Mouse (Mus musculus): Measurements from ENCODE around the gene Tmem211.

Tmem211 gene

DNA sequence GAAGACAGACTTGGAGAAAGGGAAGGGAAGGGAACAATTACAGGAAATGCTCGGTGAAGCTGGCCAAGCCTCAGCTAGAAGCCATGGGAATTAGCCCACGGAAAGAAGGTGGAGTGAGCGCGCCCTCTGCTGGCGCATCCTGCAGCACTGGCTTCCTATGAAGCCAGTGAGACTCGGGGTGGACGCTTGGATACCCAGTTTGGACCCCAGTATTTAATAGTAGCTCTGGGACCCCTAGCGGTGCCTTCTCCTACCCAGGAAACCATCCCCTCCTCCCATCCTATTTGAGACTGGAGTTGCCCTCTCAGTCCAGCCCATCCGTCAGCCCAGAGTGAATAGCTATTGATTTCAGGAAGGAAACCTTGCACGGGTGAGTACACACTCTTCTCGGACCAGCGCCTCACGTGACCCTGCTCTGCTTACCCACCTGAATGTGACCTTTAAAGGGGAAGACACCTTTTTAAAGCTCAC is at the start of gene Tmem211:
Gene Tmem211, plus strand, starts transcription at position 278 of the 471 bp plus-strand sequence.
- peak; percentile 73 to 88 for DNase-seq (ENCODE audit: low spot score in 2 of 2)

- no peak for DNase-seq (ENCODE audit: low spot score in 2 of 2)
Measured at GRCm38 (mm10) chr5:113179451-113179842, 47.3 kb upstream of the Tmem211 start.

GRCm38 (mm10) chr5:113179843-113180682 is 46.6 kb upstream of the Tmem211 start:
- DNase-seq (ENCODE audit: low spot score in 2 of 2) = peak; percentile 86 to 93

DNA sequence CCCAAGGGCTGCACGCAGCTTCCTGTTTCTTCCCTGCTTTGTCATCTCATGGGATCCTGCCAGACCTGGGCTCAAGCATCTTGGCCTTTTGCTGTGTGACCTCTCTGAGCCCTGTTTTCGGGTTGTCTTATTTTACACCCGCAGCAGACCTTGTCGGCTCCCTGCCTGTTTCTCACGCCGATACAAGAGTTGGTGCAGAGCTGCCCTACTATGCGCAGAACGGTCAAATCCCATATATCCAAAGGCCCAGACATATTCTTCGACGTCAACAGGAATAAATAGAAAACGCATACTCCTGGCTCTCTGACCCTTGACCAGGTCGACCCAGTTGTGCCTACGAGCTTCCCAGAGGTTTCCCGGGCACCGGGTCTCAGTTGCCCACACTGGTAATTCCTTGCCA is 46.0 kb upstream of the Tmem211 start:
- no peak for DNase-seq (ENCODE audit: low spot score in 2 of 2)

GRCm38 (mm10) chr5:113181441-113181840 is 45.3 kb upstream of the Tmem211 start:
- no peak for DNase-seq (ENCODE audit: low spot score in 2 of 2)

DNA sequence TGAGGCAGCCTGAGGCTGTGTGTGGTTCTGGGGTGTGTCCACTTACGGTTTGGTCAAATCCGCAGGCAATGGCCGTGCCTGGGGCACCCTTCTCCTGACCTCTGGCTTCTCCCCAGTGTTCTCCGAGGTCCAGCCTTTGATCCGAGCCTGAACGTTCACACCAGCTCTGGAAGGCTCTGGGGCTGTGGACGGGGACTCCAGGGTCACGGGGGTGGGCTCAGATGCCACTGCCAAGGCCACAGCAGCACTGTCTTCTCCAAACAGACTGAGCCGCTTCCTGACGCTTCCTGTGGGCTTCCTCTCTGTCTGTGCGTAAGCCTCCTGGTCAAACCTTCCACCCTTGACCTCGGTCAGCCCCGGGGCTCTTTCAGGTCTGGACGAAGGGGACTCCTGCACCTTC is 36.2 kb upstream of the Tmem211 start:
- no peak for DNase-seq (ENCODE audit: low spot score in 2 of 2)

DNA sequence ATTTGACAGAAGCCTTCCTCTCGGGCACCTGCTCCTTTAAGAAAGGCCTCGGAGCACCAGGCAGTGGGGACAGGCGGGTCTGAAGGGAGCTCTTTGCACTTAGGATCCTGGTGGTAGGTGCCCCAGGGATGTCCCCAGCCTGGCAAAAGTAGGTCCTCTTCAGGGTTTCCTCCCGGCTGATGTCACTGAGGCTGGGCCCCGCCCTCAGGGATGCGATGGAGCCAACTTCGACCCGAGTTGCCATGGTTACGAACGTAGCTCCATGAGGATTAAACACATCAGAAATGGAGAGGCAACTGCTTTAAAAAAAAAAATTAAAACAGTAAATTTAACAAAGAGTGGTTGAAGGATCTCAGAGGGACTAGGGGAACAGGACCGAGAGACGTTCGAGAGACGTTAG is 34.8 kb upstream of the Tmem211 start:
- no peak for DNase-seq (ENCODE audit: low spot score in 2 of 2)

- no peak for DNase-seq (ENCODE audit: low spot score in 2 of 2)
Measured at GRCm38 (mm10) chr5:113193762-113194161, 32.9 kb upstream of the Tmem211 start.

- DNase-seq (ENCODE audit: low spot score in 2 of 2) = no peak
Measured at GRCm38 (mm10) chr5:113195451-113195850, 31.3 kb upstream of the Tmem211 start.

DNA sequence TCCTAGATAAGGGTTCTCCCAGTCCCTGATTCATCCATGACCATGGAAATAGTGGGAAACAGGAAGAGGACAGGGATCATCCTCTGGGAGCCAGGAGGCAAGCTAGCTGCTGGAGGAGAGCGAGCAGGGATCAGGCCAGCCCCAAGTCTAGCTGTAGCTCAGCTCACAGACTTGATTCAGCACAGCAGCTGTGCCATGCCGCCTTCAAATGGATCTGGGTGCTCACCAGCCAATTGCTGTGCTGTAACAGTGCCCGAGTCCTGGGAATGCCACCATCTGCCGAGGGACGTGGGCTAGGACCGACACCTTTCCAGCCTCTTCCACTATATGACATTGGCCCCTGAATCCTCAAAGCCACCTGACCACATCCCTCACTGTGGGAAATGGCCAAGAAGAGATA is 30.8 kb upstream of the Tmem211 start:
- no peak for DNase-seq (ENCODE audit: low spot score in 2 of 2)

DNA sequence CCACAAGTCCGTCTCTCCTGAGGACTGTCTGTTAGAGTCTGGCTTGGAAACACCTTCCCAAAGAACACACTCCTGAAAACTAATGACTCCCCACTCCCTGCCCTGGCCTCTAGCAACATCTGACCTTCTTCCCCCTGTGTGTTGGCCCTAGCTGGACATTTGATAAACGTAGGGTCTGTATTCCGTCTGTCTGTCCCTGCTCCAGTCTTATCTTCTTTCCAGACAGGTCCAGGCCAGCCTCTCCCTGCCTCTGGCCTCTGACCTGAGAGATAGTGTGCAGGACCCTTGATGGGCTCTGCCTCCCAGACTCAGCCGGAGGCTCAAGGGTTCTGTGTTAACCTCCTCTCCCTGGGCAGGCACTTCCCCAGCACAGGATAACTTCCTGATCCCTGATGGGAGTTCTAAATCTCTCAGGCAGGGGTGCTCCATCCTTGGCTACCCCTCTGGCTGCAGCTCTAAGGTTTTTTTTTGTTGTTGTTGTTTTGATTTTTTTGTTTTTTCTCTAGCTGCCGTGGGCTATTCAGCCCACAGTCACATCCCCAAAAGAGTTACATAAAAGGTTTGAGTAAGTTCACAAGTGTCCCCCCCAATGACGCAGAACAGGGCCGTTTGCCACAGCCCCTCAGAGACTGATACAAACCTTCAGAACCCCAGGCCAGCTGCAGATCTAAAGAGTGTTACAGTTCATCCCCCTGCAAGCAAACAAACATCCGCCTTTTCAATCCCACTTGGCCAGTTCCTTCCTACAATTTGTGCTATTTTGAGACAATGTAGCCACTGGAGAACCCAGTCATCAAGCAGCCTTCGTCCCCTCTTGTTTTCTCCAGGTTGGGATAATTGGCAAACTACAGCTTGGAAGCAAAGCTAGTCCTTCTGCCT is 29.6 kb upstream of the Tmem211 start:
- DNase-seq (ENCODE audit: low spot score in 2 of 2) = no peak

DNA sequence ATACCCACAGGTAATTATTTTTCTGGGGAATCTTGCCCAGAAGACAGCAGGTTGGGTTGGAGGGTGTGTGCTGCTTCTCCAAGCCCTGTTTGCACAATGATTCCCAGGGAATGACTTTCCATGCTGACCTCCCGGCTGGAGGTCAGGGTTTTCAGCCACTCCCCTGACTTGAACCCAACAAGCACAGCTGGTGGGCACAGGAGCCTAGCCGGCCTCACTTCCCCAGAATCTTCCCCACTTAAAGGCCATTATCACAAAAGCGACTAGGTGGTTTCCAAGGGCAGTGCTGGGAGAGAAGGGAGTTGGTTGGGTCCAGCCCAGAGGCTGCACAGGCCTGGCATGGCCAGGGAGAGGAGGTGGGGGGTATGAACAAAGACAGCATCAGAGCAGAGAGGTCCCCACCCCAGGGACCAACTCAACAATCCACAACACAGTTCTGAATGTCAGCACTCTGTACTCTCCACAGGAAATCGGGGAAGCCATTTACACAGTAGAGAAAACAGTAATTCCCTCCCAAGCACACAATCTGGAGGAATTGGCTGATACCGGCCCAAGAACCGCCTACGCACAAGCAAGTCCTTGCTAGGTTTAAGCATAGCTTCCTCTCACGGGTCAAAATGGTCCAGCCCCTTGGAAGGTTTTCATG is 27.5 kb upstream of the Tmem211 start:
- no peak for DNase-seq (ENCODE audit: low spot score in 2 of 2)

- no peak for DNase-seq (ENCODE audit: low spot score in 2 of 2)
Measured at GRCm38 (mm10) chr5:113199772-113200134, 27.0 kb upstream of the Tmem211 start.

DNA sequence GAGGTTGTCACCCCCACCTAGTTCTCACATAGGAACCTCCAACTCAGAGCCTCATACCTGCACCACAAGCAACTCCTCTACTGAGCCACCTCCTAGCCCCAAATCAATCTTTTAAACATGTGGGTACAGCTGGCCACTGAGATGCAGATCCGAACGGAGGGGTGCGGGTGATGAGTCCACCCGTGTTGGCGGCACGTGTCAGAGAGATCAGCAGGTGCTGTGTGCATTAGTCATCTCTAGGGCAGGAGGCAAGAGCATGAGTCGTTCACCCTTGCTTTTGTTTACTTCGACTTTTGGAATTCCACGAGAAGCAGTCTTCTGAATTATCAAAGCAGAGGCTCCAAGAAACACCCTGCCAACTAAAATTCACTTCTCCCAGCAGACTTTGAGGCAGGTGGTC is 22.5 kb upstream of the Tmem211 start:
- no peak for DNase-seq (ENCODE audit: low spot score in 2 of 2)

- no peak for DNase-seq (ENCODE audit: low spot score in 2 of 2)
Measured at GRCm38 (mm10) chr5:113206670-113207352, 19.9 kb upstream of the Tmem211 start.

DNA sequence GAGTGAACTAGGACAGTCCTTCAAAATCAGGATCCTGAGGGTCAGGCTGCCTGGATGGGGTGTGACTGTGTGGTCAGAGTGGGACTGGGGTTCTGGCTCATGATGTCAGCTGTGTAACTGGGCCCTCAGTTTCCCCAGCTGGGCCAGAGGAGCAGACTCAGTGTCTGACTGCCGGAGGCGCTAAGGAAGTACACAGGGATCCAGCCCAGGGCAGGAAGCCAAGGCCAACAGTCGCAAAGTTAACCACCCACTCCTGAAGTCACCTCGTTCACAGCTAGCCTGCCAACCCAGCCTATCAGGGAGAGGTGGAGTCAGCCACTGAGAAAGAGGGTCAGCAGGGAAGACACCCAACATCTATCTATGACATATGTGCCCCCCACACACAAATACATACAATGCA is 18.7 kb upstream of the Tmem211 start:
- DNase-seq (ENCODE audit: low spot score in 2 of 2) = no peak

DNA sequence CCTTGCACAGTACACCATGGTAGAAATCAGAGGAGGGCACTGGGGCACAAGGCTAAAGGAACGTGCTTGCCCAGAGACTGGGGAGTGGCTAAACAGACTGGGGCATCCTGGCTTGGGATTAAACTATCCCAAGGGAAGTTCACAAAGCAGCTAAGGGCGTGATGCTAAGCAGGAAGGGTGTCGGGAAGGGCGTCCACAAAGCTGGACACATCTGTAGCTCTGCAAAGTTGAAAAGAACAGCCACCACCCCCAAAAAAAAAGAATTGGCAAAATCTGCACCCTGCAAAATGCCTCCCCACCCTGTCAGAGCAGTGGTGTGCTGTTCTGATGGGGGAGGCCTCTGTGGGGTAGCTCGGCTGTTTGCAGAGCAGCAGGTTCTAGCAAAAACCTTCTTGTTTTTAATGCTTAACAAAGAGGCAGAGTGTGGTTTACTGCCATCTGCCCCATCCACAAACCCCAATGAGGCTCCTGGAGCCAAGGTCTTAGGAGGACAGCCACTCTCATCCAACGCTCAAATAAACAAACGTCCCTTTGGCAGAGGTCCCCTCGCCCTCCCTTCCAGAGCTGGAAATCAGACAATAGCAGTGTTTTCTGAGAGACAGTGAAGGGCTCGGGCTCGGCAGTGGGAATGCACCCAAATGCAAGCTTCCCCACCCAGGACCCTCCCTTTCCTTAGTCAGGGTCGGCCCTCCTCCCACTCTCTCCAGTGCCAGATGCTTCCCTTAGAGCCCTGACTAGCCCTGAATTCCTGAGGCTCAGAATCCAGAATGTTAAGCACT is 17.9 kb upstream of the Tmem211 start:
- peak; percentile 74 to 81 for DNase-seq (ENCODE audit: low spot score in 2 of 2)

GRCm38 (mm10) chr5:113209401-113209750 is 17.3 kb upstream of the Tmem211 start:
- no peak for DNase-seq (ENCODE audit: low spot score in 2 of 2)

DNA sequence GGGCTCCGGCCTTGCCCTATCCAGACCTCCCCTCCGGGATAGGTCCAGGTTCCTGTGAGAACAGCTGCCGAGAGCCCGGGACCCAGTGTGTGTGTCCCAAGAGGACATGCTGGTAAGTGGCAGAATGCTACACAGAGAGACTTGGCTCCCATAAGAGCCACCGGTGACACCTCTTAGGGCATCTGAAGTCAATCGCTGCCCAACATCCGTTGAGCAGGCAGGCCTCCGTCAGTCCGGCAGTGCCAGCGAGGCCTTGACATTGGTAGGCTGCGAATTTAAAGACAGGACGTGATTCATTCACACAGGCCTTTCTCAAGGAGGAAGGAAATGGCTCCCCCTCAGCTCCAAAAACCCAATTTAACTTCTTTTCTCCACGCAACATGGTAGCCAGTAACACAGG is 16.8 kb upstream of the Tmem211 start:
- DNase-seq (ENCODE audit: low spot score in 2 of 2) = no peak

- DNase-seq (ENCODE audit: low spot score in 2 of 2) = no peak
Measured at GRCm38 (mm10) chr5:113210314-113210713, 16.4 kb upstream of the Tmem211 start.
